Mouse (Mus musculus) liver, embryonic 12.5 days (tissue): ENCODE data around the gene Lix1. TPM values are rescaled to one million over a fixed set of nuclear protein-coding genes. Genes with fewer than 3 reads are reported as not detected.
"Not testable (repeated sequence)": the region's sequence is repeated elsewhere in the genome, so short reads cannot be mapped to it uniquely, and the experiment has no call there.

Experiments
- ATAC-seq: fragments of 200-750 bp; cut with Nextera tagmentation; 2 replicates; pipeline ENCODE4 v1.8.0; 2017; ENCODE audit warnings: moderate number of reproducible peaks, mild to moderate bottlenecking, moderate library complexity
- H3K27ac ChIP-seq: fragments of 300-500 bp; sonication (generic); 2 replicates; pipeline ENCODE4 v1.5.1; 2016; ENCODE audit warnings: mild to moderate bottlenecking
- H3K27me3 ChIP-seq: fragments of 300-500 bp; sonication (generic); replicated peaks from 2 replicates; pipeline ENCODE4 v1.6.1; 2016; ENCODE audit warnings: mild to moderate bottlenecking, moderate library complexity
- H3K36me3 ChIP-seq: fragments of 300-500 bp; sonication (generic); 2 replicates; pipeline ENCODE4 v1.6.1; 2016; ENCODE audit warnings: mild to moderate bottlenecking, moderate library complexity
- H3K4me1 ChIP-seq: fragments of 300-500 bp; sonication (generic); 2 replicates; pipeline ENCODE4 v1.6.1; 2016
- H3K4me2 ChIP-seq: fragments of 300-500 bp; sonication (generic); 2 replicates; pipeline ENCODE4 v1.6.1; 2016; ENCODE audit warnings: mild to moderate bottlenecking, moderate library complexity
- H3K4me3 ChIP-seq: fragments of 300-500 bp; sonication (generic); 2 replicates; pipeline ENCODE4 v1.5.1; 2016; ENCODE audit warnings: mild to moderate bottlenecking, moderate library complexity
- H3K9ac ChIP-seq: fragments of 300-500 bp; sonication (generic); 2 replicates; pipeline ENCODE4 v1.6.1; 2016; ENCODE audit warnings: mild to moderate bottlenecking, moderate library complexity
- H3K9me3 ChIP-seq: fragments of 300-500 bp; sonication (generic); replicated peaks from 2 replicates; pipeline ENCODE4 v1.6.1; 2016; ENCODE audit warnings: mild to moderate bottlenecking, moderate library complexity
- WGBS: fragments of 180-500 bp; shearing (Covaris S2); methylation state at CpG from one replicate; pipeline ENCODE4 v1.1.7; 2016; ENCODE audit not compliant: insufficient replicate concordance; 5-methylcytosine and 5-hydroxymethylcytosine counted together
- polyA plus RNA-seq: library from polyadenylated mRNA; unstranded; fragments of >200 nt; fragmentation: Nextera tagmentation; extraction: Ambion mirVana; gene quantifications from 2 replicates; pipeline ENCODE4 v1.2.1, GENCODE M21; 2016

Gene Lix1
- polyA plus RNA-seq, 1 experiment from 2014 or later: 0.60 TPM

- no peaks in the 10 kb centered on the region; the same call in 1 of the 2 replicates for H3K27me3 ChIP-seq
- no peaks in the 10 kb centered on the region for H3K36me3 ChIP-seq
- H3K27ac ChIP-seq: no peak overlapping the region
- WGBS: 59% methylated on average over 3 of the region's 3 CpGs
- H3K4me2 ChIP-seq: no peak overlapping the region
- no peaks in the 10 kb centered on the region for H3K9me3 ChIP-seq
- H3K4me1 ChIP-seq: no peaks in the 10 kb centered on the region
- no peak for ATAC-seq
- no peak overlapping the region for H3K4me3 ChIP-seq
- no peak overlapping the region for H3K9ac ChIP-seq
These were observed 50.1 kb downstream of the Lix1 start for GRCm38 (mm10) chr17:17452617-17453016.

DNA sequence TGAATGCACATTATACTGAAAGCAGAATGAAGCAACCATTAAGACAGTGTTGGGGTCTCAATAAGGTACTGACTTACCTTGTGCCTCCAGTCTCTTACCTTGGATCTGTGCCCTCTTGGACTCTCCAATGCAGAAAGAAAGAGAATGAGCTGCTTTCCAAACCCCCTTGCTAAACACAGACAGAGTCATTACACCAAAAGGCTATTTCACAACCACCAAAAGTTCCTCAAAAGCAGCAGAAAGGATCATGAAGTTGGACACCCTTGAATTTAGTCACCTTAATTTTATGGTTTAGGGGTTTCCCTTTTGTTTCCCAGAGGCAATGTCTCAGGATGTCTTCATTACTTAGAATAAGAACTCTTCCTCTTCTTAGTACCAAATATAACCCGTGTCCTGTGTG lies 52.1 kb downstream of the Lix1 start:
- ATAC-seq: no peak
- H3K36me3 ChIP-seq: no peaks in the 10 kb centered on the region
- H3K27ac ChIP-seq: no peak overlapping the region
- no peak overlapping the region for H3K4me3 ChIP-seq
- H3K9ac ChIP-seq: no peak overlapping the region
- WGBS: 50% methylated on average over 1 of the region's 1 CpGs
- H3K9me3 ChIP-seq: no peaks in the 10 kb centered on the region
- no peaks in the 10 kb centered on the region for H3K27me3 ChIP-seq
- no peak overlapping the region for H3K4me2 ChIP-seq
- H3K4me1 ChIP-seq: no peaks in the 10 kb centered on the region

DNA sequence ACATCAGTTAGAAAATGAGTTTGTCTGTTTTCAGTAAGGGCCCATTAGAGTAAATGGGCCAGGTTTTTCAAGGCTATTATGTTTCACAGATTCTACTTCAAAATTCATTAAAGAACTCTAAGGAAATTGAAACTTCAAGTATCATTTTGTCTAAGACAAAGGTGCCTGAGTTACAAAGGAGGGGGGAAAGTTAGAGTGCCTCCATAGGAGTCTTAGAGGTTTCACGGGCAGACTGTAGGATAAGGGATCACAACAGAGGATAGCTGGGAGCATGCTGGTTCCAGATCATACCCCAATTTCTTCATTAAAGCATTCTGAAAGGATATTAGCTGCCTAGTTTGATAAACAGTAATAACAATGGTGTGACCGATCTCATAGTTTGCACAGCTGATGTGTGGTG lies 83.3 kb downstream of the Lix1 start:
- H3K27me3 ChIP-seq: no peaks in the 10 kb centered on the region
- no peak for ATAC-seq

DNA sequence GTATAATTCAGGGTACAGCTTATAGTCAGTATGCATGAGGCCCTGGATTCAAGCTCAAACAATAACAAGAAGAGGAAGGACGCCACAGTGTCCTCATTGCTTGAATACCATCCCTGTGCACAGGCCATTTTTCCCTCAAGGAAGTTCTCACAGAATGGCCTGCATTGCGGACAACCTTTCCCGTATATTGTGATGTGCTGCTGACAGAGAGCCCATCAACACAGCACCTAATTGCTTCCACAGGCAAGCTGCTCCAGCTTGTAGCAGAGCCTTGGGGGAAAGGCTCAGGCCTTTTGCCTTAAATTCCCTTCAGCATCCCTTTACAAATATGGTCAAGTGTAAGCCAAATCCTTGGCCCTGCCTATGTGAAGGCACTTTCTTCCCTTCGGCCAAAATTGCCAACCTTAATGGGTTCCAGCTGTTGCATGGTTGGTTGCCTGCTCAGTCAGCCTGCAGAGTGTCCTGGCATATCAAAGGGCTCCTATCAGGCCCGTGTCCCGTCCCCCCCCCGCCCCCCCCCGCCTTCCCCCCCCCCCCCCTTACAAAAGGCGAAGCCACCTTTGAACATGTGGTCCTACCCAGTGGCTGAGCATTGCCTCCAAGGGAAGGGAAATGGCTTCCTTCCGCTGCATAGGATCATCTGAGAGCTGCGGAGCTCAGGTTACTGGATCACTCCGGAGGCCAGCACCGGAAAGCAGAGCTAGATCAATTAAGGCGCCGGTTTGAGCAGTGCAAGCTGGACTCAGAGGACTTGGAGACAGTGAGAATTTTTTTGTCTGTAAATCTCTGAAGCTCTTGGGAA lies 88.5 kb downstream of the Lix1 start:
- Histone ChIP-seq H3K4me3 (no peak overlapping the region), H3K4me2 (no peak overlapping the region), H3K36me3 (no peaks in the 10 kb centered on the region), H3K27me3 (no peaks in the 10 kb centered on the region), H3K9me3 (no peaks in the 10 kb centered on the region), H3K9ac (no peak overlapping the region), H3K27ac (no peak overlapping the region), H3K4me1 (no peaks in the 10 kb centered on the region)
- 49% methylated on average over 14 of the region's 15 CpGs for WGBS
- ATAC-seq: no peak

More for the DNA sequence above, 83.3 kb downstream of the Lix1 start:
- Histone ChIP-seq H3K27ac (no peak overlapping the region), H3K4me3 (no peak overlapping the region), H3K9me3 (no peaks in the 10 kb centered on the region), H3K9ac (no peak overlapping the region), H3K4me2 (no peak overlapping the region), H3K36me3 (no peaks in the 10 kb centered on the region), H3K4me1 (no peaks in the 10 kb centered on the region)
- WGBS: 60% methylated on average over 2 of the region's 2 CpGs

- no peak for ATAC-seq
- Histone ChIP-seq H3K4me1 (no peaks in the 10 kb centered on the region), H3K9me3 (no peaks in the 10 kb centered on the region), H3K27ac (no peak overlapping the region), H3K4me2 (no peak overlapping the region), H3K4me3 (no peak overlapping the region), H3K27me3 (no peaks in the 10 kb centered on the region), H3K36me3 (no peaks in the 10 kb centered on the region), H3K9ac (no peak overlapping the region)
- WGBS: 66% methylated on average over 7 of the region's 7 CpGs
These were observed 89.1 kb downstream of the Lix1 start for GRCm38 (mm10) chr17:17491622-17492001.

DNA sequence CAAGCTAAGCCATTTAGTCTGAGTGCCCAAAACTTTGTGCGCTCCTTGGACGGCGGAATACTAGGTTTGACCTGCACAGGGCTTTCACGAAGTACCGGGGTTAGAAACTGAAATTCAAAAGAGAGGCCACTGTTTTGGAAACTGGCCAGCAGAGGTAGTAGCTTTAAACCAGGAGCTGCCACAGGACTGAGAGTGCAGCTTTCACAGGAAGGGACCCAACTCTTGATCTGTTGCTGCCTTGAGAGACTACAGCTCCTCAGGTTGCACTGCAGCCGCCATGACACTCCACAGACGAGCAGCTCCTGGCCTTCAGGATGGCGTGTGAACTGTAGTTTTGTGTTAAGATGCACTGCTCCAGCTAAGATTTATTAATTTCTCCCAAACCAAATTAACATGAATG lies 89.6 kb downstream of the Lix1 start:
- Histone ChIP-seq H3K36me3 (no peaks in the 10 kb centered on the region), H3K9me3 (no peaks in the 10 kb centered on the region), H3K27me3 (no peaks in the 10 kb centered on the region), H3K9ac (no peak overlapping the region), H3K4me1 (no peaks in the 10 kb centered on the region), H3K4me3 (no peak overlapping the region), H3K4me2 (no peak overlapping the region), H3K27ac (no peak overlapping the region)
- no peak for ATAC-seq
- WGBS: 72% methylated on average over 8 of the region's 8 CpGs

DNA sequence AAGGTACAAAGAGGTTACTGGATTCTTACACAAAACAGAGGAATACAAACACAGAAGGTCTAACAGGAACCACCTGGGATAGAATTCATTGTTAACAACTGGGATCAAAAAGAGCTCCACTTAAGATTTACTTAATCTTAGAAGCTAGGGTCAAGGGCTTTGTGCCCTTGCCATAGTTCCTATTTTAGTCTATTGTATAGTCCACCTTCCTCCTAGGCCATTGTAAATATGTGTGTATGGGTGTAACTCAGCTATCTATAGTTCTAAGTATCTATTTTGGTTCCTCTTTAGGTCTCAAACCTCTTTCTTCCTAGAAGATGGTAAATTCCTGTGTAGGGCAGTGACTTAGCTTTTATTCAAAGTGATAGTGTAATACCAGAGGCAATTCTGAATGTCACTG lies 93.8 kb downstream of the Lix1 start:
- H3K27ac ChIP-seq, H3K4me1 ChIP-seq, H3K9ac ChIP-seq, H3K9me3 ChIP-seq, H3K4me3 ChIP-seq, H3K27me3 ChIP-seq, H3K4me2 ChIP-seq, H3K36me3 ChIP-seq, ATAC-seq: not testable (repeated sequence)

DNA sequence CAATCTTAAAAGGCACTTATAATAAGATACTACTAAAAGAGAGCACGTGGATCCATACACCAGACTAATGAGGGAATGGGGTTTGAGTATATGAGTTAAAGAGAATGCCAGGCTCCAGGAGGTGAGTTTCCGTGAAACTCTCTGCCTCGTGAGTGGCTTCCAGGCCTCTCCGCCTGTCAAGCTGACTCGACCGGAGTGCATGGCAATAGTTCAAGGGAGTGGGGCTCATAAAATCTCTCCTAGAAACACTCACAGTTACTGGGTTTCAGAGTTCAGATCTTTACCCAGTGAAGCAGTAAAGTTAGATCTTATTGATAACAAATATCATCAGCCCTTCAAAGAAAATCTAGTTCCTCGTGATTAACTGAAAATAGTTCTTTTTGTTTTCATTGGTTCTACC lies 94.3 kb downstream of the Lix1 start:
- no peak overlapping the region for H3K4me2 ChIP-seq
- no peaks in the 10 kb centered on the region for H3K9me3 ChIP-seq
- no peak overlapping the region for H3K4me3 ChIP-seq
- no peak overlapping the region for H3K9ac ChIP-seq
- H3K4me1 ChIP-seq: no peaks in the 10 kb centered on the region
- 84% methylated on average over 7 of the region's 7 CpGs for WGBS
- H3K27me3 ChIP-seq: no peaks in the 10 kb centered on the region
- no peaks in the 10 kb centered on the region for H3K36me3 ChIP-seq
- H3K27ac ChIP-seq: no peak overlapping the region
- no peak for ATAC-seq

DNA sequence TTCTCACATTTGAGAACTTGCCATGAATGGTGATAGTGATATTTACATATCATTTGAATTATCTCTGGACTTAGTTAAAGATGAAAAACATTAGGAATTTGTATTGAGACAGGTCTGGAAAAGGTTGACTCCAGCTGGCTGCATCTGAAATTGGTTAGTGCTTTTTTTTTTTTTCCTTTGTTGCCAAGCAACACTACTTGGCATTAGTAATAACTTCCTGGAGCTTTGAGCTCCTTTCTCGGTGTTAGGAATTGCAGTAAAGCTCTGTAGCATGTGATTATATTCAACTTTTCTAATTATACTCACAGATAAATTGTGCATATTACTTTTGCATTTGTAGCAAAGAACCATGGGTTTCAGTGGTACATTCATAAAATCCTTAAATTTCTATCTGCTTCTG lies 96.4 kb downstream of the Lix1 start:
- H3K9me3 ChIP-seq: no peaks in the 10 kb centered on the region
- H3K27ac ChIP-seq: no peak overlapping the region

GRCm38 (mm10) chr17:17499278-17499677 lies 96.8 kb downstream of the Lix1 start:
- Histone ChIP-seq H3K36me3 (no peaks in the 10 kb centered on the region), H3K4me2 (no peak overlapping the region), H3K9ac (no peak overlapping the region), H3K27me3 (no peaks in the 10 kb centered on the region), H3K4me1 (no peaks in the 10 kb centered on the region), H3K4me3 (no peak overlapping the region), H3K9me3 (no peaks in the 10 kb centered on the region), H3K27ac (no peak overlapping the region)
- 44% methylated on average over 3 of the region's 3 CpGs for WGBS
- ATAC-seq: no peak

More for the DNA sequence above, 96.4 kb downstream of the Lix1 start:
- H3K4me1 ChIP-seq: no peaks in the 10 kb centered on the region
- no peak overlapping the region for H3K4me2 ChIP-seq
- no peak overlapping the region for H3K4me3 ChIP-seq
- ATAC-seq: no peak
- H3K36me3 ChIP-seq: no peaks in the 10 kb centered on the region
- no peak overlapping the region for H3K9ac ChIP-seq
- WGBS: 28% methylated on average over 1 of the region's 1 CpGs
- H3K27me3 ChIP-seq: no peaks in the 10 kb centered on the region

DNA sequence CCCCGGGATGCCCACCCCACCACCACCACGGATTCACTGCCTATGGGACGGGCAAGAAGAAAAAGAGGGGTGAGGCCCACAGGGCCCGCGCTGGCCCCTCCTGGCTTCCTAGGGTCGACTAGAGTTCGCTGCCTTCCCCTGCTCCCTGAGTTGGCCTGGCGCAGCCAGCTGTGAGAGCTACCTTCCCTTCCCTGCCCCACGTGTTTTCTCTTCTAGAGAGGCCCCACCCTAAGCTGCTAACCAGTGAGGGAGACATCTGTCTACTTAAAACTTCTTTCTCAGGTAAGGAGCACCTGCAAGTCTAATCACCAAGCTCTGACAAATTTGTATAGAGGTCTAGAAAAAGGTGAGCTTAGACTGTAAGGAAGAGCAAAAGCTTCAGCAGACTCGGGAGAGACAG lies 104.2 kb downstream of the Lix1 start:
- WGBS: 65% methylated on average over 10 of the region's 10 CpGs
- no peaks in the 10 kb centered on the region for H3K4me1 ChIP-seq
- H3K9ac ChIP-seq: no peak overlapping the region
- H3K36me3 ChIP-seq: no peaks in the 10 kb centered on the region
- H3K4me2 ChIP-seq: no peak overlapping the region
- H3K27me3 ChIP-seq: no peaks in the 10 kb centered on the region
- no peak overlapping the region for H3K27ac ChIP-seq
- no peak overlapping the region for H3K4me3 ChIP-seq
- ATAC-seq: no peak
- H3K9me3 ChIP-seq: peaks cover 5% of the 10 kb centered on the region; the same call in 1 of the 2 replicates
